Mouse (Mus musculus) heart, adult 2 months (tissue): ENCODE measurements around the gene Ccdc189. TPM values are rescaled to one million over a fixed set of nuclear protein-coding genes. Genes with fewer than 3 reads are reported as not detected.

ENCODE experiments used
- DNase-seq, 2 experiments: peaks; one replicate each; pipeline ENCODE4 v3.0.0; 2021
- H3K27ac ChIP-seq: fragments of 200-600 bp; 2 replicates; pipeline ENCODE4 v1.8.1; 2022
- H3K27me3 ChIP-seq: fragments of 200-500 bp; 2 replicates; pipeline ENCODE4 v1.6.1; 2012; ENCODE audit warnings: mild to moderate bottlenecking, low read length, inconsistent platforms, mixed read lengths; ENCODE audit not compliant: control insufficient read depth, insufficient read depth
- H3K36me3 ChIP-seq: fragments of 200-500 bp; 2 replicates; pipeline ENCODE4 v1.6.1; 2012; ENCODE audit warnings: low read length, inconsistent platforms; ENCODE audit not compliant: control insufficient read depth, insufficient read depth
- H3K4me1 ChIP-seq: fragments of 200-500 bp; 2 replicates; pipeline ENCODE4 v1.6.1; 2011; ENCODE audit warnings: low read length; ENCODE audit not compliant: control insufficient read depth, insufficient read depth
- H3K4me3 ChIP-seq: fragments of 200-600 bp; 2 replicates; pipeline ENCODE4 v1.8.1; 2022
- H3K79me2 ChIP-seq: fragments of 200-500 bp; replicated peaks from 2 replicates; pipeline ENCODE4 v1.6.1; 2012; ENCODE audit warnings: mild to moderate bottlenecking, inconsistent platforms, low read length, moderate library complexity, mixed read lengths; ENCODE audit not compliant: control insufficient read depth, insufficient read depth
- H3K9ac ChIP-seq: fragments of 200-500 bp; 2 replicates; pipeline ENCODE4 v1.6.1; 2012; ENCODE audit warnings: low read depth, mild to moderate bottlenecking, control low read depth, inconsistent platforms, low read length, mixed read lengths
- CTCF ChIP-seq: fragments of 200-600 bp; IDR thresholded peaks from 2 replicates; pipeline ENCODE4 v1.8.1; 2022; ENCODE audit warnings: antibody characterized with exemption, mild to moderate bottlenecking, moderate library complexity
- EP300 ChIP-seq: fragments of 200-500 bp; IDR thresholded peaks from 2 replicates; pipeline ENCODE4 v1.6.1; 2011; ENCODE audit warnings: low read depth, low read length, control low read depth; ENCODE audit not compliant: insufficient read depth
- POLR2A ChIP-seq: fragments of 200-500 bp; IDR thresholded peaks from 2 replicates; pipeline ENCODE4 v1.6.1; 2011; ENCODE audit warnings: mild to moderate bottlenecking, low read depth, low read length, control low read depth; ENCODE audit not compliant: insufficient read depth
- WGBS: fragments of 180-500 bp; shearing (Covaris S2); methylation state at CpG from one replicate; pipeline ENCODE4 v1.1.7; 2018; 5-methylcytosine and 5-hydroxymethylcytosine counted together
- intact Hi-C: fragments of 180-260 bp; cut with DNase I; formaldehyde crosslinking; loops from one replicate; pipeline ENCODE4 v1.15.1; 2025
- polyA plus RNA-seq: library from polyadenylated mRNA; depleted of rRNA; stranded (reverse); fragments of >200 nt; gene quantifications from 2 replicates; pipeline ENCODE4 v1.2.3, GENCODE M21; 2012; rRNA removed
- total RNA-seq, 2 experiments: library from RNA; stranded (reverse); gene quantifications; 2 replicates each; pipeline ENCODE4 v1.2.3; 2021

The Ccdc189 gene
- total and polyA plus RNA-seq, 3 experiments, result 10.4 to 11.7 (median 10.6) TPM

- 96% methylated on average over 11 of the region's 11 CpGs for WGBS
- Histone ChIP-seq H3K9ac (no peak overlapping the region), H3K36me3 (peaks cover 2% of the 10 kb centered on the region; the same call in 1 of the 2 replicates), H3K27me3 (no peaks in the 10 kb centered on the region), H3K4me3 (no peak overlapping the region), H3K4me1 (peaks cover 2% of the 10 kb centered on the region), H3K27ac (no peak overlapping the region), H3K79me2 (no peaks in the 10 kb centered on the region)
- TF ChIP-seq POLR2A (no peak), CTCF (no peak), EP300 (no peak)
- no peak for DNase-seq
- intact Hi-C loops, result no loop called here
Measured at GRCm38 (mm10) chr7:127560580-127560979, 27.8 kb downstream of the Ccdc189 start.

- intact Hi-C loops, result no loop called here
- H3K36me3 ChIP-seq, result peaks cover 19% of the 10 kb centered on the region
- H3K4me1 ChIP-seq, result no peaks in the 10 kb centered on the region; the same call in 1 of the 2 replicates
- DNase-seq, result no peak
- H3K4me3 ChIP-seq, result no peak overlapping the region
- H3K79me2 ChIP-seq, result no peaks in the 10 kb centered on the region
- H3K9ac ChIP-seq, result no peak overlapping the region
- WGBS, result 89% methylated on average over 8 of the region's 8 CpGs
- H3K27ac ChIP-seq, result no peak overlapping the region
- H3K27me3 ChIP-seq, result no peaks in the 10 kb centered on the region
- TF ChIP-seq CTCF (no peak), EP300 (no peak), POLR2A (no peak)
Measured at GRCm38 (mm10) chr7:127551558-127551957, 36.8 kb downstream of the Ccdc189 start.

GRCm38 (mm10) chr7:127549116-127549835 is 39.1 kb downstream of the Ccdc189 start:
- DNase-seq, result peak; percentile 67 to 70
- H3K4me1 ChIP-seq, result no peaks in the 10 kb centered on the region; the same call in 1 of the 2 replicates
- no peaks in the 10 kb centered on the region for H3K27me3 ChIP-seq
- H3K27ac ChIP-seq, result peak overlapping the region; percentile 8; the same call in 1 of the 2 replicates
- no peak overlapping the region for H3K9ac ChIP-seq
- H3K79me2 ChIP-seq, result no peaks in the 10 kb centered on the region
- no peak overlapping the region for H3K4me3 ChIP-seq
- TF ChIP-seq EP300, result 0 out of 2 replicates have a peak, but pooled peaks have one; percentile 32
- TF ChIP-seq CTCF, result no peak
- TF ChIP-seq POLR2A, result no peak
- intact Hi-C loops, result no loop called here
- peaks cover 32% of the 10 kb centered on the region for H3K36me3 ChIP-seq
- 65% methylated on average over 15 of the region's 15 CpGs for WGBS

- peak; percentile 45 to 46 for DNase-seq
- Histone ChIP-seq H3K9ac (no peak overlapping the region), H3K27me3 (no peaks in the 10 kb centered on the region), H3K27ac (no peak overlapping the region), H3K79me2 (0 out of 2 replicates have a peak, but pooled peaks cover 2% of the 10 kb centered on the region), H3K4me1 (no peaks in the 10 kb centered on the region), H3K36me3 (peaks cover 24% of the 10 kb centered on the region), H3K4me3 (no peak overlapping the region)
- TF ChIP-seq CTCF (no peak), POLR2A (no peak), EP300 (no peak)
- 37% methylated on average over 3 of the region's 3 CpGs for WGBS
- intact Hi-C loops, result no loop called here
Measured at GRCm38 (mm10) chr7:127541671-127542070, 46.7 kb downstream of the Ccdc189 start.

Other genes starting within 250 kb of the Ccdc189 start
- 10 to 100 TPM; 36.5 to 37.2 TPM for gene Zfp768, start 243.0 kb downstream of the Ccdc189 start, total RNA-seq
- 30.8 and 31.6 TPM in 2 replicates for gene Zfp768, start 243.0 kb downstream of the Ccdc189 start, polyA plus RNA-seq
- 1 to 10 TPM; 4.3 to 5.3 TPM for gene Zfp747, start 212.5 kb downstream of the Ccdc189 start, total RNA-seq
- gene Zfp747, start 212.5 kb downstream of the Ccdc189 start, polyA plus RNA-seq, result 2.9 and 3.9 TPM in 2 replicates
- 1 to 10 TPM; 2.3 to 2.4 TPM for gene 9130019O22Rik, start 201.4 kb downstream of the Ccdc189 start, total RNA-seq
- 1.7 and 2.4 TPM in 2 replicates for gene 9130019O22Rik, start 201.4 kb downstream of the Ccdc189 start, polyA plus RNA-seq
- gene E430018J23Rik, start 195.0 kb downstream of the Ccdc189 start, total RNA-seq, result 1 to 10 TPM; 3.1 to 4.0 TPM
- gene E430018J23Rik, start 195.0 kb downstream of the Ccdc189 start, polyA plus RNA-seq, result 3.1 and 3.5 TPM in 2 replicates
- 1 to 10 TPM; 3.2 TPM for gene Zfp764, start 181.8 kb downstream of the Ccdc189 start, total RNA-seq
- 2.6 and 3.5 TPM in 2 replicates for gene Zfp764, start 181.8 kb downstream of the Ccdc189 start, polyA plus RNA-seq
- 1 to 10 TPM; 3.3 to 3.8 TPM for gene Zfp688, start 166.5 kb downstream of the Ccdc189 start, total RNA-seq
- 4.9 and 8.1 TPM in 2 replicates for gene Zfp688, start 166.5 kb downstream of the Ccdc189 start, polyA plus RNA-seq
- gene Zfp689, start 139.4 kb downstream of the Ccdc189 start, total RNA-seq, result 1 to 10 TPM in 1 of 2 experiments, under 1 TPM in 1; 0.93 to 1.5 TPM
- 1.8 and 2.0 TPM in 2 replicates for gene Zfp689, start 139.4 kb downstream of the Ccdc189 start, polyA plus RNA-seq
- gene Prr14, start 129.0 kb downstream of the Ccdc189 start, total RNA-seq, result 10 to 100 TPM; 23.1 to 28.0 TPM
- gene Prr14, start 129.0 kb downstream of the Ccdc189 start, polyA plus RNA-seq, result 45.6 and 61.6 TPM in 2 replicates
- gene Fbrs, start 109.4 kb downstream of the Ccdc189 start, total RNA-seq, result 10 to 100 TPM; 31.2 to 33.9 TPM
- 13.4 and 16.4 TPM in 2 replicates for gene Fbrs, start 109.4 kb downstream of the Ccdc189 start, polyA plus RNA-seq
- gene Srcap, start 76.6 kb downstream of the Ccdc189 start, total RNA-seq, result 10 to 100 TPM; 53.1 to 55.8 TPM
- 15.3 and 16.7 TPM in 2 replicates for gene Srcap, start 76.6 kb downstream of the Ccdc189 start, polyA plus RNA-seq
- gene Gm42715, start 69.0 kb downstream of the Ccdc189 start, total RNA-seq, result 1 to 10 TPM; 7.8 to 8.2 TPM
- gene Gm42715, start 69.0 kb downstream of the Ccdc189 start, polyA plus RNA-seq, result 7.9 and 9.3 TPM in 2 replicates
- gene Tmem265, start 27.2 kb downstream of the Ccdc189 start, total RNA-seq, result not detected
- gene Tmem265, start 27.2 kb downstream of the Ccdc189 start, polyA plus RNA-seq, result not detected in 2 replicates
- 10 to 100 TPM; 13.9 to 17.5 TPM for gene Phkg2, start 15.3 kb downstream of the Ccdc189 start, total RNA-seq
- gene Phkg2, start 15.3 kb downstream of the Ccdc189 start, polyA plus RNA-seq, result 30.1 and 40.1 TPM in 2 replicates
- 10 to 100 TPM; 41.0 to 44.8 TPM for gene Rnf40, start 172 bp upstream of the Ccdc189 start, total RNA-seq
- 18.2 and 27.3 TPM in 2 replicates for gene Rnf40, start 172 bp upstream of the Ccdc189 start, polyA plus RNA-seq
- gene Zfp629, start 27.2 kb upstream of the Ccdc189 start, total RNA-seq, result 10 to 100 TPM; 17.7 to 24.9 TPM
- gene Zfp629, start 27.2 kb upstream of the Ccdc189 start, polyA plus RNA-seq, result 12.5 and 20.9 TPM in 2 replicates
- 10 to 100 TPM; 34.1 to 34.5 TPM for gene Bcl7c, start 120.3 kb upstream of the Ccdc189 start, total RNA-seq
- 13.5 and 13.6 TPM in 2 replicates for gene Bcl7c, start 120.3 kb upstream of the Ccdc189 start, polyA plus RNA-seq
- gene Ctf1, start 124.1 kb upstream of the Ccdc189 start, total RNA-seq, result 1 to 10 TPM; 6.6 to 8.7 TPM
- 15.3 and 24.5 TPM in 2 replicates for gene Ctf1, start 124.1 kb upstream of the Ccdc189 start, polyA plus RNA-seq
- not detected for gene Ctf2, start 143.6 kb upstream of the Ccdc189 start, total RNA-seq
- not detected in 2 replicates for gene Ctf2, start 143.6 kb upstream of the Ccdc189 start, polyA plus RNA-seq
- gene Fbxl19, start 155.9 kb upstream of the Ccdc189 start, total RNA-seq, result 1 to 10 TPM; 3.3 to 3.4 TPM
- gene Fbxl19, start 155.9 kb upstream of the Ccdc189 start, polyA plus RNA-seq, result 4.1 and 4.8 TPM in 2 replicates
- gene Orai3, start 181.2 kb upstream of the Ccdc189 start, total RNA-seq, result 10 to 100 TPM; 21.9 to 23.5 TPM
- gene Orai3, start 181.2 kb upstream of the Ccdc189 start, polyA plus RNA-seq, result 27.5 and 31.7 TPM in 2 replicates
- gene Setd1a, start 188.1 kb upstream of the Ccdc189 start, total RNA-seq, result 10 to 100 TPM; 16.3 to 18.5 TPM
- 7.1 and 8.6 TPM in 2 replicates for gene Setd1a, start 188.1 kb upstream of the Ccdc189 start, polyA plus RNA-seq
- gene Gm49388, start 197.0 kb upstream of the Ccdc189 start, total RNA-seq, result 1 to 10 TPM; 1.6 to 2.6 TPM
- gene Gm49388, start 197.0 kb upstream of the Ccdc189 start, polyA plus RNA-seq, result not detected in 2 replicates
- 10 to 100 TPM in 1 of 2 experiments, 1 to 10 TPM in 1; 9.8 to 12.9 TPM for gene Hsd3b7, start 212.0 kb upstream of the Ccdc189 start, total RNA-seq
- gene Hsd3b7, start 212.0 kb upstream of the Ccdc189 start, polyA plus RNA-seq, result 37.0 and 45.0 TPM in 2 replicates
- 10 to 100 TPM; 68.4 to 71.9 TPM for gene Stx4a, start 235.7 kb upstream of the Ccdc189 start, total RNA-seq
- 79.3 and 83.0 TPM in 2 replicates for gene Stx4a, start 235.7 kb upstream of the Ccdc189 start, polyA plus RNA-seq
- gene Stx1b, start 236.0 kb upstream of the Ccdc189 start, total RNA-seq, result 1 to 10 TPM in 1 of 2 experiments, under 1 TPM in 1; 0.77 to 1.1 TPM
- 3.8 and 4.0 TPM in 2 replicates for gene Stx1b, start 236.0 kb upstream of the Ccdc189 start, polyA plus RNA-seq